Mouse (Mus musculus): Measurements from ENCODE around the gene Fgfr2.

Fgfr2 gene

DNA sequence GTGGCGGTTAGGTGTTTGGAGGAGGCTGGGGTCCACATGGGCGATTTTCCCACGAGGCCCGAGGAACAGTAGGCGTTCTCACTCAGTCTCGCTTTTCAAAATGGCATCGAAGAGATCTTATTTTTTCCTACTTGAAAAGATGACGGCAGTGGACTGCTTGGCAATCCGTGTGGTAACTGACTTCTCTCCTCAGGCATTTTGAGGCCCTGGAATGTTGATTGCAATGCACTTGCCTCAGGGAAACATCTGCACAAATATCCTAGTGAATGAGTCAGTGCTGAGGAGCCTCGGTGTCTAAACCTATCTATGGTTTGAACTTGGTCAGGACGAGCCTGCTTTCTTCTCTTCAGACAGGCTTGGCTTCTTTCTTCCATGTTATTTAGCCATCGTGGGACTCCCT, 2176.8 kb downstream of the Fgfr2 start:
- in situ Hi-C loops (cut with MboI, MseI): no loop called here

DNA sequence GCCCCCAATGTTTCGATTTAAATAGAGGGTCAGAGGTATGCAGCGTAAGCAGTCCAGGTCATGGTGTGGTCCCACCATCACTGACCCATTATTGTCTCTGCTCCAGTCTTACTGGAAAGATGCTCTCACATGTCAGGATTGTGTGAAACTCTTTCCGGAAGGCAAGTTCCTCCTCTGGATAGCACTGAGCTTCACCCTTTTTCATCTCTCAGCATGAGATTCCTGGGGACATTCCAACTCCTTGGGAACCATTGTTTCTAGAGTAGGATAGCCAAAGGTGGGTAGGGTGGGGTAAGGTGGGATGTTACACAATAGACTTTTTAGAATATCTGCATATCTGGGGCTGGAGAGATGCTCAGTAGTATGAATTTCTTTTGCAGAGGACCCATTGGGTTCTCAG, 2177.4 kb downstream of the Fgfr2 start:
- in situ Hi-C loops (cut with MboI, MseI): no loop called here

DNA sequence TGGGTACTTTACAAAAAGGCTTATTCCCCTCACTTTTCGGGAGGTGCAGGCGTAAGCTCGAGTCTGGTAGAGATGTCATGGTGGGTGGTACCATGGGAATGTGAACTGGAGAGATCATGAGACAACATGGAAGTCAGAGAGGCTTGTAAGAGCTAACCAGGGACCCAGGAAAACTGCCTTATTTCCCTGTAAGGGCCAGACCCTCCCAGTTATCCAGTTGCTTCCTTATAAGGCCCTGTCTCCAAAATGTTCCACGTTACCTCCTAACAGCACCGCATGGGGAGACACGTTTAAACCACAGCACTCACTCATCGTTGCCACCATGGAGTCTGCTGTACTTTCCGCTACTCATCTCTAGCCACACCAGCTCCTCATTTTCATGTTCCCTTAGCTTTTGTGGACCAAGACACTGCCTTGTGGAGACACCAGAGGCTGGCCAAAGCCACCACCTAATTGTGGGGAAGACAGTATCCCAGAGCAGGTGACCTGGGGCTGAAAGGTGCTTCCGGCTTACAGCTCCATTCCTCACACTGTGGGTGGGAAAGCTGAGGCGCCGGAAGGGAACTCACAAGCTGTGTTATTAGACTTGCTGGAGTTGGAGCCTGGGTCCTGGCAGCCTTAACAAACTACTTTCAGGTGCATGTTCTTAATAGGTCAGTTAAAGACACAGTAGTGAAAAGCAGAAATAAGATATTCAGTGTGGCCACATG, 2178.2 kb downstream of the Fgfr2 start:
- in situ Hi-C loops (cut with MboI, MseI): no loop called here

DNA sequence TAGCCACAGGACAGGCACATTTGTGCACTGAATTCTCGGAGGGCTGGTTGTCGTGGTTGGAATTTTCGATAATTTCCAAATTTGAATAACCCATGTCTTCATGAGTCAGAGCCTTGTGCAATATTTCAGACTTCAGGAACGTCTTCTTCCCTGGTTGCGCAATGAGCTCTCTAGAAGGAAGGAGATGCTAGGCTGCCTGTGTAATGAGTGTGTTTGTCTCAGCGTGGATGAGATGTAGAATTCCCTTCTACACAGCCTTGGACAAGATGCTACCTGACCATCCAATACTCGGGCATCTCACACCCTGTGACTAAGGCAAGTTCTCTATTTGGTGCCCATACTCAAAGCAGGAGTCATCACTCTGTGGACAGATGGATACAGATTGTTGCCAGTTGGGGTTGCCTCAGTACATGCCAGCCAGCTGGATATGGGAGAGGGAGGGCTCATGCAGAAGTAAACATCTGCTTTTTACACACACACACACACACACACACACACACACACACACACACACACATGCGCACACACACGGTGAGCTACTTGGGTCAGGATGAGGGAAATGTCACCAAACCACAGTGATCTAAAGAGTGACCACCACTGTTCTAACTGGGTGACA, 2179.8 kb downstream of the Fgfr2 start:
- in situ Hi-C loops (cut with MboI, MseI): no loop called here

DNA sequence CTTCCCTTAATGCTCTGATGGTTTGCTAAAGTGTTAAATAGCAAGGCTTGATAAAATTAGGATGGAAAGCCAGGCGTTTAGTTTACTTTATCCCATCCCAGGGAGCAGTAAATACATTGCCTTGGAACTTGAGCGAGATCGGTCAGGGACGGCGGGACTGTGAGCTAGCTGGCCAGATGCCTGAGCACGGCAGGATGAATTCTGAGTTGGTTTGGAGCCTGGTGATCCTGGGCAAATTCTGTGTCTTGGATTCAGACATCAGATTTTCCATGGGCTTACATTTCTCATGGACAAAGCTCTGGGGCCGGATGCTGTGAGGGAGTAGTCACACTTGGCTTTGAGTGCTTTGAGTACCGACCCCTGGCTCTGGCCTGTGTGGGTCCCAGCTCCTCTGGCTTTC, 2182.4 kb downstream of the Fgfr2 start:
- in situ Hi-C loops (cut with MboI, MseI): no loop called here

DNA sequence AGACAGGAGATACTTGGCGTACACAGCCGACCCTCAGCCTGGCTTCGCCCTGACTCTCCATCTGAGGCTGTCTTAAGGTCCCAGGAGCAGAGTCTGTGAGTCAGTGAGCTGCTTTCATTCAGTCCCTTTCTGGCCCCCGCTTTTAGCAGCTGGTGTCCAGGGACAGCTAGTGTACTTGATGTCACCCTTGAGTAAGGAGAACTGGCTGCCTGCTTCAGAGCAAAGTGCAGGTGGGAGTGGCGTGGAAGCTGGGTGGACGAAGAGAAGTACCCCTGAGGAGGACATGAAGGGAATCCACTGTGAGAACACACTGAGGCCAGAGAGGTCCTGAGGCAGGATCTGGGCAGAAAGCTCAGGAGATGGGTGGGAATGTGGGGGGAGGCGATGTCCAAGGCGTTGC, 2184.3 kb downstream of the Fgfr2 start:
- in situ Hi-C loops (cut with MboI, MseI): no loop called here

DNA sequence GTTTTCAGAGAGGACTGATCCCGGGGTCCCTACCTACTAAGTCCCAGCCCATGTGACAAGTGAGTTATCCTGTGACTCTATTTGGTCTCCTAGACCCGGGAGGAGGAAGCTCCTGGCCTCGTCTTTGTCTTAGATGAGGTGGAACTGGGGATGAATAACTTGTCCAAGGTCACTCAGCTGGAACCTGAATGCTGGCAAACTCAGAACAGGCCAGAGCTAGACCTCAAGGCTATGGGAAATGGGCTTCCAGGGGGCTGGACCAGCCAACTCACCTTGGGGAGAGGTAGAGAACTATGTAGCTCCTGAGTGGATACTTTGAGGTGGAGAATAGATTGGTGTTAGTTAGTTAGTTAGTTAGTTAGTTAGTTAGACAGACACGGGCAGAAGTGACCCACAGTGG, 2185.1 kb downstream of the Fgfr2 start:
- in situ Hi-C loops (cut with MboI, MseI): no loop called here

DNA sequence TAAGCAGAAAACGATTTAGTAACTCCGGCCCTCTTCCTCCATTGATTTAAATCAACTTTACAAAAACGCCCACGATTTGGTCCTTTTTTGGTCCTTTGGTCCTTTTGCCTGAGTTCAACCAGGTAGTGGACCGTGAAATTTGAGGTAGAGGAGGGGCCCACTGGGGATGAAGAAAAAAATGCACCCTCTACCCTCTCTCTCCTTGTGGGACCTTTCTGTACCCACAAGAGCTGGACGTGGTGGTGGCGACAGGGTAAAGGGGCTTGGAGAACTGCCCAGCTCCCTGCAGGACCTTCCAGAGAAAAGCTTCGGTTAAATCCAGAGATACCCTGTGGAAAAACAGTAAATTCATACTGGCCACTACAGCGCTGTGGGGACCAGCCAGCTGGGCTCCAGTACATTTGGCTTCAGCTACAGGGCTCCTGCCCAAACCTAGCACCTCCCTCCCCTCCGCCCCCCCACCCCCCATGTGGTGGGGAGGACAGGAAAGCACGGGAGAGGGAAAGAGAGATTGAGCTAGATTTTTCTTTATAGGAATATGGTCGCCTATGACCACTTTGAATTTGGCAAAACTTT, 2185.8 kb downstream of the Fgfr2 start:
- in situ Hi-C loops (cut with MboI, MseI): no loop called here

DNA sequence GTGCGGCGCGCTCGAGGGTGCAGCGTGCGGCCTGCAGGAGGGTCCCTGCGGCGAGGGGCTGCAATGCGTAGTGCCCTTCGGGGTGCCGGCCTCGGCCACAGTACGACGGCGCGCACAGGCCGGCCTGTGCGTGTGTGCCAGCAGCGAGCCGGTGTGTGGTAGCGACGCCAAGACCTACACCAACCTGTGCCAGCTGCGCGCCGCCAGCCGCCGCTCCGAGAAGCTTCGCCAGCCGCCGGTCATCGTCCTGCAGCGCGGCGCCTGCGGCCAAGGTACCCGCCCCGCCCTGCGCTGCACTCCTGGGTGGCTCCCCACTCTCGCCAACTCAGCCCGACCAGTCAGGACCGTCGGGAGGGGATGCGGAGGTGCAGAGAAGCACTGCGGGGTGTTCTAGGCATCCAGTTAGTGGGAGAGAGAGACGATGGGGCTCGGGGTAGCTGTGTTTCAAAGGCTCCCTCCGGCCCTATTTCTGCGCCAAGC, 2186.6 kb downstream of the Fgfr2 start:
- in situ Hi-C loops (cut with MboI, MseI): no loop called here

DNA sequence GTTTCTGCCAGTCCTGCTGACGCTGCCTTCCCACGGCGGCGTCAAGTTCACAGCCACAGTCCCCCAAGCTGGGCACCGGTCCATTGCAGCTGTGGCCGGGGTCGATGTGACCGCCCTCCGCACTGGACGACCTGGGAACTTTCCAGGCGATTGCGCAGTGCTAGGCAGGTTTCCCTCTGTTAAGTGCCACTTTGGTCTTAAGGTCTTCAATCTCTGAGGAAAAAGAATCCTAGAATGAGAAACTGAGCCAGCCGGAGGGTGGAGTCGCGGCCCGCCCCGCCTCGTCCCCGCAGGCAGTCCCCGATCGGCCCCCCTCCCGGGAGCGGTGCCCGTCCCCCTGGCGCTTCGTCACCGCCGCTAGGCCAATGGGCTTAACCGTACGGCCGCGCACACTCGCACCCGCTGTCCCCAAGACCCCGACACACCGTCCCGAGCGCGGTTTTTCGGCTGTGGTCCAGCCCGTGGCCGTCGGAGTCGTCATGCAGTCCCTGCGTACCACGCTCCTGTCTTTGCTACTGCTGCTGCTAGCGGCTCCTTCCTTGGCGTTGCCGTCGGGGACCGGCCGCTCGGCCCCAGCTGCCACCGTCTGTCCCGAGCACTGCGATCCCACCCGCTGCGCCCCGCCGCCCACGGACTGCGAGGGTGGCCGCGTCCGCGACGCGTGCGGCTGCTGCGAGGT, 2187.2 kb downstream of the Fgfr2 start, which contains the start of gene Htra1:
TSS of gene Htra1 (plus strand) at position 319 of the 679 bp plus-strand sequence.
- in situ Hi-C loops (cut with MboI, MseI): no loop called here

DNA sequence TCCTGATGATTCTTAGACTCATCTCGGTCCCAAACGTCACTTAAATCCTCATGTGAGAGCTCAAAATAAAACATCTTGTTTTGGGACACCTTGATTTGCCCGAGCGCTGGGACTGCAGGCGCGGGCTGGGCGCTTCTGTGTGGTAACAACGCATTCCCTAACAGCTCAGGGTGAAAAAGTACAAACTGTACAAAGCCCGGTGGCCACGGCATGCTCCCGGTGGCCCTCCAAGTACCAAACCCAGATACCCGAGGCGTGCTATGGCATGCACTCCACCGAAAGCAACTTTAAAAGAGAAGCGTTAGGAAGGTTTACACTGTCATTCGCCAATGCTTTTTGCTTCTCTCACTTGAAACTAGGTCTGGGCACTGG, 2187.7 kb downstream of the Fgfr2 start:
- in situ Hi-C loops (cut with MboI, MseI): no loop called here

DNA sequence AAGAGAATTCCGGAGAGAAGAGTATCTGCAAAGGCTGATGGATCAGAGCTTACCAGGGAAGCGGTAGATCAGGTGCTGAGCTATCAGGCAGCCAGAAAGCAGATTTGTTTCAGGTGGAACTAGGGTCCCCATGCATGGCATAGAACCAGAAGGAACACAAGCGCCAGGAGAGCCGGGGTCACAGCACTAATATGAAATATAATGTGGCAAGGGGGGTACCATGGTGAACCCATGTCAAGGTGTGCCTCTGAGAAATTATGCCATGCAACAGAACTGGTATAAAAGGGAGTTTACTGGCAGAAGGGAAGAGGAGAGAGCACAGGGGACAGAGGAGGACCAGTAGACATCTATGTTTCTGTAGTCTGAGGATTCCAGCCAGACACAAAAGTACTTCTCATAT, 2188.5 kb downstream of the Fgfr2 start:
- in situ Hi-C loops (cut with MboI, MseI): no loop called here

DNA sequence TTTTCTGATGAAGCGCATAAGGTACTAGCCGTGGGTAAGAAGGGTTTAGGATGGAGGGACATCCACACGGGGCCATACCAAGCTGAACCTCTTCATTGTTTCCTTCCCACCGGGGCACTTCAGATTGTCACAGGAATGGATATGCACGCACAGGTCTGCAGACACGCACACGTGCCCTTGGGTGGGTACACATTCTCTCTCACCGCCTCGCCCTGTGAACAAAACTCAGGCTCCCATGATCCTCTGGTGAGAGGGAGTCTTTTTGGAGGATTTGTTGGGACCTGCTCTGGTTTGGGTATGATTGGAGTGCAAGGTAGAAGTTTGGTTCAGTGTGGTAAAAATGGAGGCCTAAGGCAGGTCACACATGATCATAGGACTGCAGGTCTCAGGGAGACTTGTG, 2190.2 kb downstream of the Fgfr2 start:
- in situ Hi-C loops (cut with MboI, MseI): no loop called here

DNA sequence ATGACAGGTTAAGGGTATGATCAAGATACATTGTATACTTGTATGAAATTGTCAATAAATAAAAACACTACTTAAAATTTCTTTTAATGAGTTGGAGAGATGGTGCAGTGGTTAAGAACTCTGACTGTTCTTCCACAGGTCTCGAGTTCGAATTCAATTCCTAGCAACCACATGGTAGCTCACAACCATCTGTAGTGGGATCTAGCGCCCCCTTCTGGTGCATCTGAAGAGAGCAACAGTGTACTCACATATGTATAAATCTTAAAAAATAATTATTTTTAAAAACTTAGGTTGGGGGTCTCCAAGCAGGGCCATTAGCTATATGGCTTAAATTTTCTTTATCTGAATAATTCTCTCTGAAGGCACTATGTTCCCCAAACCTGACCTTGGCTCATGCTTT, 2192.7 kb downstream of the Fgfr2 start:
- in situ Hi-C loops (cut with MboI, MseI): no loop called here

DNA sequence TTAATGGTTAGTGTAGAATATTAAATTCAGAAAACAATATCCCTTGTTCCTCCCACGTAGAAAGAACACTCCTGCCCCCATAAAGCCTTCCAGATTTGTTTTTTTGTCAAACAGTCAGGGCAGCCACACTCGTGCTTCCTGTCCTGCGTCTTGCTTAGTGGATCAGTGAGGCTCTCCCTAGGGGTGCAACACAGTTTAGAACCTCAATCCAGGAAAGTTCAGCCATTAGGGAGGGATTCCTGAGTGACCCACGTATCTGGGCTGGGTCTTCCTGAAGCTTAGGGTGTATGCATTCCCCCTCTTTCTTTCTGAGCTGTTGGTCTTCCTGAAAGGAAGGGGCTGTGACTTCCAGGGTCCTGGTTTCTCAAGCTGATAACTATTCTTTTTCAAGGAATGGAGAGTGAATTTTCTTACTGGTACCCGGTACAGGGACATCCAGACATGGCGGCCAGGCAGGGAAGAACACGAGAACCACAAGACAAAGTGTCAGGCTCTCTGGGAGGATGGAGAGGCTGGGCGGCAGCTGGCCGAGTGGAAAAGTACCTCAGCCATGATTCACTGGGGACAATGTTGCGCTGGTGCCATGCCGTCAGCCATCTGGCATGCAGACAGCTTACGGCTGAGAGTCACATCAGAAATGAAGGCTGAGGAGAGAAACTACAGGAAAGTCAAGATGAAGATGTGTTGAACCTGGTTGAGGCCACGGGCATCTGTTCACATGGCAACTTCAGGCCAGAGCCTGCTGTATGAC, 2200.0 kb downstream of the Fgfr2 start:
- in situ Hi-C loops (cut with MboI, MseI): no loop called here

DNA sequence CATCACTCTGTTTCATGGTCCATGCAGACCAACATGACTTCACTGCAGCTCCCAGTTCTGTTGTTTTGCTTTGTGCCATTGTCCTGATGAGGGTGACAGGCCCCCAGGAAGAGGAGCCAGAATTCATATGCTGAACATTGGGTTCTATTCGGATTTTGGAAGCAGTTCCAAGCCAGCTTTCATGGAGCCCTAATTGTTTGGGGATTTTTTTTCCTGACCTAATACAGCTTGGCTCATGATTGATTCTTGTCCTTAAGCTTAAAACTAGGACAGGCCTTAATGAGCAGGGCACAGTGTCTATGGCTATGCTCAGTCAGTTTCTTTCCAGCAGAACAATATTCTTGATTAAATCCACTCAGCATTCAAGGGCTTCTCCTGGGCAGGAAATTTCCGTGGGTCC, 2204.9 kb downstream of the Fgfr2 start:
- in situ Hi-C loops (cut with MboI, MseI): loop anchor here in 1 of 2 experiments (5.0 kb wide), 1 partner anchor 146 kb away; the partner anchor contains the start of gene Btbd16

DNA sequence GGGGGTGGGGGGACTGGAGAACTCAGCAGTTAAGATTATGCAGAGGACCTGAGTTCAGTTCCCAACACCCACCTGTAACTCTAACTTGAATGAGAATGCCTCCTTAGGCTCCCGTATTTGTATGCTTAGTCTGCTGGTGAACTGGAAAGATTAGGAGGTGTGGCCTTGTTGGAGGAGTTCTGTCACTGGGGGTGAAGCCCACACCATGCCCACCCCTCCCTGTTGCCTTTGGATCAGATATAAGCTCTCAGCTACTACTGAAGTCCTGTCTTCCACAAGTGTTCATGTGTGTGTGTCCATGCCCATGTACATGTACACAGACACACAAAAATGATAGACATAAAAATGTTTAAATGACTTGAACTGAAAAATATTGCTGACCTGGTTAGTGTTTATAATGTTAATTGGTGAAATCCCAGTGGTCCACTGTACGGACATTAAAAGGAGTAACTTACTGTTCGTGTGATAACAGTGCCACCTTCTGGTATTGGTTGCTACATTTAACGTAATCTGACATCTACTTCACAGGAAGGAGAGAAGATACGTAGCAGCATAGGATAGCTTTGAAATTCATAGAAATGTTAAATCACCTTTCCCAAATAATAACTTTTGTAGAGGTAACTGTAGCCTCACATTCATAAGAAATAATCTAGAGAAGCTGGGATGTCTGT, 2208.3 kb downstream of the Fgfr2 start:
- in situ Hi-C loops (cut with MboI, MseI): loop anchor here (5.0 kb wide), 1 partner anchor 143 kb away; the partner anchor contains the start of gene Btbd16 (in 2 of the 2)

DNA sequence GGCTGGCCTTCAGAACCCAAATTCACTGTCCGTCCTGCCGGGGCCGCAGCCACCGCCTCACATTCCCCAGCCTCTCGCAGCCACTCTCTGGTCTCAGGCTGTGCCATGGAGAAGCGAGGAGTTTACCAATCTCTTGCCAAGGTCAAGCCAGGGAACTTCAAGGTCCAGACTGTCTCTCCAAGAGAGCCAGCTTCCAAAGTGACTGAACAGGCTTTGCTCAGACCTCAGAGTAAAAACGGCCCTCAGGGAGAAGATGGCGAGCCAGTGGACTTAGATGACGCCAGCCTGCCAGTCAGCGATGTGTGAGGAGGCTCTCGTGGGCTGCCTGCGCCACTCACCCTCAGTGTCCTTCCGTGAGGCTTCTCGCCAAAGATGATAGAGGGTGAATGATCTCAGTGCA, 2212.3 kb downstream of the Fgfr2 start:
- in situ Hi-C loops (cut with MboI, MseI): loop anchor here in 1 of 2 experiments (5.0 kb wide), 1 partner anchor 139 kb away; the partner anchor contains the start of gene Btbd16

DNA sequence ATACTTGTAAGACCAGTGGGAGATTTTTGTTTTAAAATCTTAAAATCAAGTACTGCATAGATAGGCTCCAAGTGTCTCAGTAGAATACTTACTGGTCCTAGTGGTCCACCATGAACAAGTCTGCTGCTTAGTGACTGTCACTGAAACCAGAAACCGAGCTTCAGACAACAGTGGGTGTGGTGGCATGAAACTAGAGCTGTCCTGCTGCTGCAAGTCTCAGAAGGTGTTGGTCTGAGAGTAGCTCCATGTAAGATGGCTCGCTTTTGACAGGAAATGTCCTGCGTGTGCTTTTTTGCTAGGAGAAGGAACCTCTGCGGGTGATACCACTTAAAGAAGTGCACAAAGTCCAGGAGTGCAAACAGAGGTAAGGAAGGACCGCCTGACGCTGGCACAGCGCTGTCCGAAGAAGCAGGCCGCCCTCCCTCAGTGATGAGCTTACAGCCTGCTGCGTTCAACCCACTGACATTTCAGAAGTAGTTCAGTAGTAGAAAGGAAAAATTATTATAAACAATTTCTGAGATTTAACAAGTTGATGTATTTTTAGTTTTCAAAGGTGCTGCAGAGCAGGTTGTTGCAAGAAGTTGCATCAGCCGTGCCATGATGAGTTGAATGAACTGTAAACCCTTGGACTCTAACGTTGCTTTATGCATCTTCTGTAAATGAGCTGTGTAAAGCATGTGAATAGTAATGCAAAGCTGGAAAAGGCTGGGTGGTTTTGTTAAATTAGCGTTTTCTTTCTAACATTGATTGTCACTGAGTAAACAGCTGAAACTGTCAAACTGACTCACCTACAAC, 2218.4 kb downstream of the Fgfr2 start:
- in situ Hi-C loops (cut with MboI, MseI): no loop called here

DNA sequence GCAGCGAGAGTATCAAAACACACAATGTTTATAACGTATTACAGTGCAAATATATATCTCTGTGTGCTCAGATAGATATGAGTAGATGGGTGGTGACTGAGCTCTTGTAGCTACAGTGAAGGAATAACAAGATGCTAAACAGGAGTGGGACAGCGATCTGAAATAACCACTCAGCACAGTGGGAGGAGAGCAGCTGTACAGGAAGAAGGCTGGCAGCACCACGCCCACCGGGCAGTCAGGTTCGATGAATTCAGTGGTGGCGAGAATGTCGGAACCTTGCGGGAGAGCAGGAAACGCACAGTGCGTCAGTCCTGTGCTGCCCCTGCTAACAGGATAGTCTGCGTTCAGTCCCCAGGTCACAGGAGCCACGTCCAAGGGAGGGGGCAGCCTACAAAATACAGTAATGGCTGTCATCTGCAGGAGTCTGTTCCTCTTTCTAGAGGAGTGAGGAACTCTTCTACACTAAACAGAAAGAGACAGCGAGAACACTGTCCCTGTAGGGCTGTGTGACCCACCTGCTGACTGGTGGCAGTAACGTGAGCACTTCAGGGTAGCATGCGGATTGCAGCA, 2219.6 kb downstream of the Fgfr2 start:
- in situ Hi-C loops (cut with MboI, MseI): no loop called here

All from T-helper 17 cell (primary cell).